Mouse (Mus musculus): Measurements from ENCODE around the gene Otud7a.

GRCm38 (mm10) chr7:63504202-63504601 lies 59.7 kb downstream of the Otud7a start:
- TF ChIP-seq MAX (IDR thresholded peaks at IDR 0.05; ENCODE audit: low read depth), result no peak
- TF ChIP-seq E2F4 (IDR thresholded peaks at IDR 0.05; ENCODE audit: insufficient read depth), result no peak
- no peak for TF ChIP-seq POLR2A (IDR thresholded peaks at IDR 0.05; ENCODE audit: insufficient read length, low read depth)
- no peak for TF ChIP-seq USF1 (IDR thresholded peaks at IDR 0.05; ENCODE audit: low read depth)
- TF ChIP-seq REST (IDR thresholded peaks at IDR 0.05; ENCODE audit: insufficient read depth, insufficient read length), result no peak
- TF ChIP-seq MYOD1 (IDR thresholded peaks at IDR 0.05; ENCODE audit: control insufficient read depth in 1 of 3, insufficient read length in 2 of 3, low read depth in 2 of 3), result no peak
- no peak for TF ChIP-seq SRF (IDR thresholded peaks at IDR 0.05; ENCODE audit: control insufficient read depth, insufficient read length, low read depth)

All from myocyte (in vitro differentiated cells).